Comparison of ENCODE assay signal across 8 mouse cellular contexts in genomic region chr4:150239951-150240368, GRCm38 (mm10). TPM values are rescaled to one million over a fixed set of nuclear protein-coding genes. Genes with fewer than 3 reads are reported as not detected.
A peak's percentile ranks its signal among the peaks of the same experiment; 100 is the strongest.
DNase-seq lines count a peak whose midpoint lies in the region; ATAC-seq and TF ChIP-seq lines count a peak whose summit lies in the region.

No protein-coding gene starts in this region.

- peak overlapping the region; percentile 93 to 98 for H3K4me3 ChIP-seq in ES-E14 (ENCODE audit: insufficient read depth in 1 of 2, low read depth in 1 of 2, low read length in 2 of 2, poor library complexity in 1 of 2, severe bottlenecking in 1 of 2)
- H3K4me3 ChIP-seq in forebrain, embryonic 11.5 days (ENCODE audit: low read depth, low read length): peak overlapping the region; percentile 77
- H3K4me3 ChIP-seq in lung, adult 2 months (replicated peaks; ENCODE audit: extremely low read depth, low read depth, low read length): no peak overlapping the region
- peak overlapping the region; percentile 85 for H3K4me3 ChIP-seq in neural tube, embryonic 15.5 days (replicated peaks)
- H3K4me3 ChIP-seq in thymus, adult 2 months (ENCODE audit: control insufficient read depth, insufficient read depth, low read length): peak overlapping the region; percentile 12; the same call in 1 of the 2 replicates

- TF ChIP-seq POLR2A in lung, adult 2 months (IDR thresholded peaks at IDR 0.05; ENCODE audit: borderline replicate concordance, extremely low read depth, low read depth, low read length): no peak
- no peak for TF ChIP-seq POLR2A in thymus, adult 2 months (IDR thresholded peaks at IDR 0.05; ENCODE audit: control insufficient read depth, extremely low read depth, insufficient read depth, low read length, poor library complexity)

- peak; percentile 60 for TF ChIP-seq CTCF in lung, adult 2 months (IDR thresholded peaks at IDR 0.05; ENCODE audit: insufficient read depth, low read length)
- peak; percentile 56; the same call in 1 of the 2 replicates for TF ChIP-seq CTCF in thymus, adult 2 months (IDR thresholded peaks at IDR 0.05; ENCODE audit: borderline replicate concordance, control insufficient read depth, extremely low read depth, insufficient read depth, low read length, poor library complexity)

- intact Hi-C loops in heart, postnatal 36 days (cut with DNase I): loop anchor here (10.0 kb wide), 1 partner anchor 665 kb away; no protein-coding TSS in a partner anchor

- DNase-seq in ES-E14 (ENCODE audit: low read depth, low spot score): peak; percentile 99
- peak; percentile 97 for DNase-seq in c-Kit-positive CD71-positive TER-119-negative erythroid progenitor cells, embryonic 14.5 days (ENCODE audit: low read depth)
- DNase-seq in forebrain, embryonic 11.5 days (ENCODE audit: low spot score): peak; percentile 83
- peak; percentile 63 to 76 for DNase-seq in heart, postnatal 36 days
- peak; percentile 89 for DNase-seq in layer of hippocampus, adult 11-12 months (ENCODE audit: low spot score)
- DNase-seq in lung, adult 2 months: peak; percentile 59
- peak; percentile 82 for DNase-seq in thymus, adult 2 months

- no peak for ATAC-seq in forebrain, embryonic 11.5 days (replicated peaks; ENCODE audit: low FRiP score)
- no peak for ATAC-seq in neural tube, embryonic 15.5 days (ENCODE audit: low FRiP score)

- peak overlapping the region; percentile 63; the same call in 1 of the 2 replicates for H3K4me2 ChIP-seq in forebrain, embryonic 11.5 days (ENCODE audit: low read depth, low read length, severe bottlenecking)
- peak overlapping the region; percentile 79 for H3K4me2 ChIP-seq in neural tube, embryonic 15.5 days

- peak overlapping the region; percentile 85 for H3K27ac ChIP-seq in ES-E14 (ENCODE audit: insufficient read depth, low read depth, low read length, poor library complexity, severe bottlenecking)
- peak overlapping the region; percentile 43; the same call in 1 of the 2 replicates for H3K27ac ChIP-seq in forebrain, embryonic 11.5 days (ENCODE audit: low read depth, low read length)
- peak overlapping the region; percentile 42; the same call in 1 of the 2 replicates for H3K27ac ChIP-seq in neural tube, embryonic 15.5 days (replicated peaks)
- peak overlapping the region; percentile 30 for H3K27ac ChIP-seq in thymus, adult 2 months (ENCODE audit: control insufficient read depth, insufficient read depth, low read length)

- H3K9ac ChIP-seq in ES-E14 (ENCODE audit: insufficient read depth, low read depth, low read length, poor library complexity, severe bottlenecking): peak overlapping the region; percentile 93
- no peak overlapping the region; the same call in 1 of the 2 replicates for H3K9ac ChIP-seq in forebrain, embryonic 11.5 days (ENCODE audit: low read length)
- H3K9ac ChIP-seq in neural tube, embryonic 15.5 days (replicated peaks): no peak overlapping the region

- 7% methylated on average over 6 of the region's 6 CpGs for WGBS in forebrain, embryonic 11.5 days
- WGBS in lung, adult 2 months: 18% methylated on average over 6 of the region's 6 CpGs
- WGBS in neural tube, embryonic 15.5 days: 12% methylated on average over 6 of the region's 6 CpGs
- WGBS in thymus, adult 2 months: 17% methylated on average over 6 of the region's 6 CpGs

- H3K27me3 ChIP-seq in forebrain, embryonic 11.5 days (ENCODE audit: control insufficient read depth, insufficient read depth, low read length): no peaks in the 10 kb centered on the region
- H3K27me3 ChIP-seq in neural tube, embryonic 15.5 days (replicated peaks): no peaks in the 10 kb centered on the region
- no peaks in the 10 kb centered on the region for H3K27me3 ChIP-seq in thymus, adult 2 months (ENCODE audit: control insufficient read depth, insufficient read depth, low read length)

- in situ Hi-C loops in ES-E14 (cut with MboI; ENCODE audit: low sequenced_read_pairs in 2 of 2, unreplicated experiment in 2 of 2): no loop called here

- peaks cover 72% of the 10 kb centered on the region for H3K36me3 ChIP-seq in ES-E14 (ENCODE audit: control insufficient read depth, insufficient read depth, low read length, poor library complexity, severe bottlenecking)
- H3K36me3 ChIP-seq in forebrain, embryonic 11.5 days (ENCODE audit: control insufficient read depth, insufficient read depth, low read length): peaks cover 20% of the 10 kb centered on the region
- peaks cover 42% of the 10 kb centered on the region for H3K36me3 ChIP-seq in neural tube, embryonic 15.5 days
- H3K36me3 ChIP-seq in thymus, adult 2 months (ENCODE audit: control insufficient read depth, insufficient read depth, low read length): peaks cover 45% of the 10 kb centered on the region

- peaks cover 5 to 10% of the 10 kb centered on the region in 2 experiments; a peak in 2 of 4 replicates for H3K4me1 ChIP-seq in ES-E14 (ENCODE audit: control insufficient read depth in 2 of 2, insufficient read depth in 2 of 2, low read length in 2 of 2, poor library complexity in 1 of 2)
- peaks cover 7% of the 10 kb centered on the region for H3K4me1 ChIP-seq in forebrain, embryonic 11.5 days (replicated peaks; ENCODE audit: control insufficient read depth, insufficient read depth, low read length)
- peaks cover 13% of the 10 kb centered on the region for H3K4me1 ChIP-seq in lung, adult 2 months (ENCODE audit: control insufficient read depth, insufficient read depth, low read length)
- H3K4me1 ChIP-seq in neural tube, embryonic 15.5 days: peaks cover 62% of the 10 kb centered on the region
- H3K4me1 ChIP-seq in thymus, adult 2 months (replicated peaks; ENCODE audit: control insufficient read depth, insufficient read depth, low read length): peaks cover 39% of the 10 kb centered on the region

- H3K9me3 ChIP-seq in ES-E14 (ENCODE audit: control insufficient read depth, insufficient read depth, low read depth, low read length): no peaks in the 10 kb centered on the region
- H3K9me3 ChIP-seq in forebrain, embryonic 11.5 days (ENCODE audit: control insufficient read depth, low read length): no peaks in the 10 kb centered on the region
- H3K9me3 ChIP-seq in neural tube, embryonic 15.5 days (replicated peaks): no peaks in the 10 kb centered on the region

TF ChIP-seq in ES-E14, 5 proteins besides CTCF, POLR2A, EP300 and RAD21:
- TF ChIP-seq CHD2 (IDR thresholded peaks at IDR 0.05; ENCODE audit: low read depth, low read length): peak; percentile 50; the same call in 1 of the 2 replicates
- TF ChIP-seq ZC3H11A (IDR thresholded peaks at IDR 0.05; ENCODE audit: borderline replicate concordance, low read depth, low read length): peak; percentile 36; the same call in 1 of the 2 replicates
- TF ChIP-seq HCFC1 (IDR thresholded peaks at IDR 0.05; ENCODE audit: borderline replicate concordance, insufficient read depth, low read length): peak; percentile 61; the same call in 1 of the 2 replicates
- 0 out of 2 replicates have a peak, but pooled peaks have one; percentile 6 for TF ChIP-seq ZNF384 (IDR thresholded peaks at IDR 0.05; ENCODE audit: low read depth, low read length)
- TF ChIP-seq MAFK (IDR thresholded peaks at IDR 0.05; ENCODE audit: insufficient read depth, low read depth, low read length): peak; percentile 96
TF ChIP-seq in ES-E14: peak in this region for 5.

RNA-seq across cellular contexts. Expression of gene Eno1, which starts 3.4 kb away (rescaled TPM):
- total RNA-seq in ES-E14 (2012; rRNA removed): 824 and 994 TPM in 2 replicates
- polyA plus RNA-seq in forebrain, embryonic 11.5 days (2014; fragmentation: Nextera tagmentation; extraction: Ambion mirVana): 1,858 and 1,977 TPM in 2 replicates
- 100 to 1,000 TPM; 106 to 108 TPM for total RNA-seq in heart, postnatal 36 days (2021)
- polyA plus RNA-seq in lung, adult 2 months (2012; rRNA removed): 90.4 and 220 TPM in 2 replicates
- polyA plus RNA-seq in neural tube, embryonic 15.5 days (2015; fragmentation: Nextera tagmentation; extraction: Ambion mirVana): 1,173 and 1,202 TPM in 2 replicates
- 296 and 344 TPM in 2 replicates for polyA plus RNA-seq in thymus, adult 2 months (2012; rRNA removed)

RNA-seq across cellular contexts. Expression of gene Car6, which starts 38.8 kb away (rescaled TPM):
- 0.18 and 0.21 TPM in 2 replicates for total RNA-seq in ES-E14 (2012; rRNA removed)
- not detected in 2 replicates for polyA plus RNA-seq in forebrain, embryonic 11.5 days (2014; fragmentation: Nextera tagmentation; extraction: Ambion mirVana)
- total RNA-seq in heart, postnatal 36 days (2021): not detected
- polyA plus RNA-seq in lung, adult 2 months (2012; rRNA removed): 0.11 TPM in 1 of 2 replicates, not detected in the other
- polyA plus RNA-seq in neural tube, embryonic 15.5 days (2015; fragmentation: Nextera tagmentation; extraction: Ambion mirVana): not detected in 2 replicates
- 0.31 and 0.40 TPM in 2 replicates for polyA plus RNA-seq in thymus, adult 2 months (2012; rRNA removed)

RNA-seq across cellular contexts. Expression of gene Rere, which starts 41.5 kb away (rescaled TPM):
- total RNA-seq in ES-E14 (2012; rRNA removed): 21.7 and 24.8 TPM in 2 replicates
- 51.6 and 56.2 TPM in 2 replicates for polyA plus RNA-seq in forebrain, embryonic 11.5 days (2014; fragmentation: Nextera tagmentation; extraction: Ambion mirVana)
- total RNA-seq in heart, postnatal 36 days (2021): 10 to 100 TPM; 51.5 to 52.0 TPM
- polyA plus RNA-seq in lung, adult 2 months (2012; rRNA removed): 36.0 and 42.0 TPM in 2 replicates
- polyA plus RNA-seq in neural tube, embryonic 15.5 days (2015; fragmentation: Nextera tagmentation; extraction: Ambion mirVana): 31.8 and 34.6 TPM in 2 replicates
- 52.5 and 62.1 TPM in 2 replicates for polyA plus RNA-seq in thymus, adult 2 months (2012; rRNA removed)

Comparison
In these comparisons a context has a peak if more than half of its experiments do, and no peak if none do; other contexts are left out.
1. H3K27ac ChIP-seq: peak in every context shown above with its lines; median percentile 85 in ES-E14; 43 in forebrain, embryonic 11.5 days; 42 in neural tube, embryonic 15.5 days; 30 in thymus, adult 2 months.